Mouse (Mus musculus) midbrain, embryonic 14.5 days (tissue): ENCODE measurements around the gene Bmper. TPM values are rescaled to one million over a fixed set of nuclear protein-coding genes. Genes with fewer than 3 reads are reported as not detected.

Source experiments
- ATAC-seq: fragments of 200-750 bp; cut with Nextera tagmentation; 2 replicates; pipeline ENCODE4 v1.8.0; 2017; ENCODE audit warnings: moderate number of reproducible peaks, moderate library complexity; ENCODE audit not compliant: low FRiP score, low TSS enrichment
- DNase-seq: peaks from one replicate; pipeline ENCODE4 v3.0.0-alpha.2; 2015
- H3K27ac ChIP-seq: fragments of 300-500 bp; sonication (generic); replicated peaks from 2 replicates; pipeline ENCODE4 v1.5.1; 2014; ENCODE audit warnings: mild to moderate bottlenecking, low read depth, low read length, moderate library complexity
- H3K27me3 ChIP-seq: fragments of 300-500 bp; sonication (generic); 2 replicates; pipeline ENCODE4 v1.6.1; 2014; ENCODE audit warnings: low read length, control low read depth, mixed read lengths; ENCODE audit not compliant: control insufficient read depth, insufficient read depth
- H3K36me3 ChIP-seq: fragments of 300-500 bp; sonication (generic); 2 replicates; pipeline ENCODE4 v1.6.1; 2014; ENCODE audit warnings: low read length, control low read depth; ENCODE audit not compliant: control insufficient read depth, insufficient read depth
- H3K4me1 ChIP-seq: fragments of 300-500 bp; sonication (generic); 2 replicates; pipeline ENCODE4 v1.6.1; 2014; ENCODE audit warnings: mild to moderate bottlenecking, antibody characterized with exemption, low read length, control low read depth; ENCODE audit not compliant: control insufficient read depth, insufficient read depth
- H3K4me2 ChIP-seq: fragments of 300-500 bp; sonication (generic); 2 replicates; pipeline ENCODE4 v1.6.1; 2014; ENCODE audit warnings: mild to moderate bottlenecking, low read length, moderate library complexity
- H3K4me3 ChIP-seq: fragments of 300-500 bp; sonication (generic); replicated peaks from 2 replicates; pipeline ENCODE4 v1.5.1; 2014; ENCODE audit warnings: low read depth, low read length
- H3K9ac ChIP-seq: fragments of 300-500 bp; sonication (generic); replicated peaks from 2 replicates; pipeline ENCODE4 v1.6.1; 2014; ENCODE audit warnings: mild to moderate bottlenecking, low read length, moderate library complexity
- H3K9me3 ChIP-seq: fragments of 300-500 bp; sonication (generic); 2 replicates; pipeline ENCODE4 v1.6.1; 2016; ENCODE audit warnings: low read length, control low read depth, mixed read lengths; ENCODE audit not compliant: control insufficient read depth
- WGBS: fragments of 180-500 bp; shearing (Covaris S2); extraction: QIAGEN DNeasy Blood & Tissue Kit; methylation state at CpG from one replicate; pipeline ENCODE4 v1.1.7; 2014; 5-methylcytosine and 5-hydroxymethylcytosine counted together
- polyA plus RNA-seq: library from polyadenylated mRNA; unstranded; fragments of >200 nt; fragmentation: Nextera tagmentation; extraction: Ambion mirVana; gene quantifications from 2 replicates; pipeline ENCODE4 v1.2.1, GENCODE M21; 2014

Gene Bmper
- polyA plus RNA-seq, 1 experiment from 2014 or later: 5.3 TPM

DNA sequence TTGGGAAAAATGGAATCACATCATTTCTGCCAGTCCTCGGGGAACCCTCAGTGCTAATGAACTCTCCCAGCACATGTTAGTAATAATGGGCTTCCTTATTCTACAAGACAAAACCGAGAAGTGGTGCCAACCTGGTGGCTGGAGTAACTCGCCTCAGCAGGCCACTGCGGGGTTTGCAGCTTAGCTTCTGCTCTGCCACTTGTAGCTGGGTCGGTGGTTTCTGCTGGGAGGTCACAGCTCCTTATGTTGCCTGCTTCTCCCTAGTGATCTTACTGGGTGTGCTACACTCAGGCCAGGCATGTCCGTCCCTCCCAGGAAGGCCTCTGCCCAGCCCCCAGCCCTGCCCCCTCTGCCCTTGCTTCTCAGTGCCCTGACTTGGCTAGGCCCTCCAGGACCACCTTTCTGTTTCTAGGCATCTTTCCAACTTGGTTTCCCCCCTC, 155.9 kb downstream of the Bmper start:
- DNase-seq (peak; percentile 83), ATAC-seq (peak; percentile 80)
- Histone ChIP-seq H3K27ac (peak overlapping the region; percentile 72), H3K4me2 (no peak overlapping the region), H3K4me3 (no peak overlapping the region), H3K36me3 (no peaks in the 10 kb centered on the region), H3K4me1 (peaks cover 39% of the 10 kb centered on the region), H3K27me3 (no peaks in the 10 kb centered on the region), H3K9ac (no peak overlapping the region), H3K9me3 (no peaks in the 10 kb centered on the region)
- WGBS: under 1% methylated on average over 6 of the region's 6 CpGs

GRCm38 (mm10) chr9:23380171-23380835, 157.4 kb downstream of the Bmper start:
- WGBS: 26% methylated on average over 5 of the region's 5 CpGs
- no peak overlapping the region for H3K9ac ChIP-seq
- H3K4me3 ChIP-seq: no peak overlapping the region
- H3K36me3 ChIP-seq: no peaks in the 10 kb centered on the region
- ATAC-seq (no peak), DNase-seq (peak; percentile 30)
- no peak overlapping the region for H3K27ac ChIP-seq
- no peak overlapping the region for H3K4me2 ChIP-seq
- H3K4me1 ChIP-seq: peaks cover 39% of the 10 kb centered on the region
- H3K27me3 ChIP-seq: no peaks in the 10 kb centered on the region
- no peaks in the 10 kb centered on the region for H3K9me3 ChIP-seq

DNA sequence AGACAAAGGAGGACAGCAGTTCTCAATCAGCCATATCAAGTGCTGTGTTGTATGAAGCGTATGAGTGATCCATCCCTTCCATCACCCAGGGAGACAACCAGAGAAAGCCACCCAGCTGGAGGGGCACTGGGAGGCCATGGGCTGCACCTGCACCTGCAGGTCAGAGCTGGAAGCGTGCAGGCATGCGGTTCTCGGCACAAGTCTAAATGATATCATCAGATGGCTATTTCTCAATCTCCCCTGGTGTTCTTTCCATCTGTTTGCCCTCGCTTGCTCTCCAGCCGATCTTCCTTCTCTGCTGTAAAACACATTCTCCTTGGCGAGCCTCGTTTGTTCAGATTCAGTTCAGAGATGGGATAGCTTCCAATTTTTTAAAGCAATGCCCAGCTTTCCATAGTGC, 160.4 kb downstream of the Bmper start:
- H3K9ac ChIP-seq: no peak overlapping the region
- no peak overlapping the region for H3K4me3 ChIP-seq
- no peaks in the 10 kb centered on the region for H3K36me3 ChIP-seq
- DNase-seq (no peak), ATAC-seq (no peak)
- peaks cover 31% of the 10 kb centered on the region for H3K4me1 ChIP-seq
- no peak overlapping the region for H3K4me2 ChIP-seq
- H3K27me3 ChIP-seq: no peaks in the 10 kb centered on the region
- WGBS: 86% methylated on average over 8 of the region's 8 CpGs
- H3K9me3 ChIP-seq: no peaks in the 10 kb centered on the region
- no peak overlapping the region for H3K27ac ChIP-seq

DNA sequence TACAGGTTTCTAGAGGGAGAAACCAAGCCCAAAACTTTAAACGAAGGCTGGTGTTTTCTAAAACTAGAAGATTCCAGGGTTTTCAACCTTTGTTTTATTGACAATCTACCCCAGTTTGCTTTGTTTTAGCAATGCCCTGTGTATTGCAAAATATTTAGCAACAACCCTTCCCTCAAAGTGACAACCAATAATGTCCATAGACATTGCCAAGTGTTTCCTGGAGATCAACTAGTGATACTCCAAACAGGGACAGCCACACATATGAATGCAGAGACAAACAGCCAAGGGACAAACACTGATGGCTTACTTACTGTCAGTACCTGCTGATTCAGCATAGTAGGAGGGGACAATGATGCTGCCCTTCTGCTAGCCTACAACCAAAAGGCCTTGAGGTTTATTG, 161.0 kb downstream of the Bmper start:
- WGBS: 95% methylated on average over 1 of the region's 1 CpGs
- ATAC-seq: no peak
- no peak for DNase-seq
- Histone ChIP-seq H3K4me3 (no peak overlapping the region), H3K27ac (no peak overlapping the region), H3K9me3 (no peaks in the 10 kb centered on the region), H3K9ac (no peak overlapping the region), H3K4me2 (no peak overlapping the region), H3K27me3 (no peaks in the 10 kb centered on the region), H3K36me3 (no peaks in the 10 kb centered on the region), H3K4me1 (peaks cover 25% of the 10 kb centered on the region)

DNA sequence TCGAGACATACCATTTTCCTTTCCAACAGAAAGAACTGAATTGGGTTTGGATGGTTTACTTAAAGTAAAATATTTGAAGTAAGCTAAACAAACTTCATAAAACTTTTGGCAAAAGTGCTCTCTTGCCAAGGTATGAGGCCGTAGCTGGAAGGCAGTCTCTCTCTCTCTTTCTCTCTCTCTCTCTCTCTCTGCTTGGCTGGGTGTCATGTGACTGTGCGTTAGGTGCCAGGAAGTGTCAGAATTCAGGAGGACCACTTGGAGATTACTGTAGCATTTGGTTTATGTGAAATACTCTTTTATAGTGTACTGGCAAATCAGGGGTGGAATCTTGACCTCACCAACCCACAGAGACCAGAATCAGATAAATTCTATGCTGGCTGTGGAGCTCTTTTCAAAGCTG, 162.0 kb downstream of the Bmper start:
- Histone ChIP-seq H3K4me3 (no peak overlapping the region), H3K36me3 (no peaks in the 10 kb centered on the region), H3K9ac (no peak overlapping the region), H3K9me3 (no peaks in the 10 kb centered on the region), H3K4me2 (no peak overlapping the region), H3K27ac (no peak overlapping the region), H3K4me1 (peaks cover 15% of the 10 kb centered on the region; the same call in 1 of the 2 replicates), H3K27me3 (no peaks in the 10 kb centered on the region)
- WGBS: 86% methylated on average over 3 of the region's 3 CpGs
- no peak for ATAC-seq
- DNase-seq: no peak

DNA sequence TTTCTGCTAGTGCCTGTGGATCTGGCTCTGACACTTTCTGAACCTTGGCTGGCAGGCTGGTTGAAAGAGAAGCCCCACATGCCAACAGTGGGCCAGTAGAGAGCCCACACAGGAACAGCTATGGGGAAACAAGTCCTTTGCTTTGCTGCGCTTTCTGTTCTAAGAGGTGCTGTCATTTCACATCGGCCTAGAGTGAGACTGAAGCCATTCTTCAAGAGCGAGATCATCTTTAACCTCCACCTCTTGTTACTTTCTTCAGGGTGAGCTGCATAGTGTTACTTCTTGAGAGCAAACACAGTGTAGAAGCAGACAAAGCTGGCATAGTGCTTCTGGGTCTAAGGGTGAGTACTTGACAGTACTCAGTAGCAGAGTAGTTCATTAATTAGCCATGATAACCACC, 163.3 kb downstream of the Bmper start:
- DNase-seq (no peak), ATAC-seq (no peak)
- Histone ChIP-seq H3K4me2 (no peak overlapping the region), H3K4me3 (no peak overlapping the region), H3K27ac (no peak overlapping the region), H3K9ac (no peak overlapping the region), H3K9me3 (no peaks in the 10 kb centered on the region), H3K4me1 (peaks cover 4% of the 10 kb centered on the region; the same call in 1 of the 2 replicates), H3K36me3 (no peaks in the 10 kb centered on the region), H3K27me3 (no peaks in the 10 kb centered on the region)
- WGBS: 61% methylated on average over 3 of the region's 3 CpGs

DNA sequence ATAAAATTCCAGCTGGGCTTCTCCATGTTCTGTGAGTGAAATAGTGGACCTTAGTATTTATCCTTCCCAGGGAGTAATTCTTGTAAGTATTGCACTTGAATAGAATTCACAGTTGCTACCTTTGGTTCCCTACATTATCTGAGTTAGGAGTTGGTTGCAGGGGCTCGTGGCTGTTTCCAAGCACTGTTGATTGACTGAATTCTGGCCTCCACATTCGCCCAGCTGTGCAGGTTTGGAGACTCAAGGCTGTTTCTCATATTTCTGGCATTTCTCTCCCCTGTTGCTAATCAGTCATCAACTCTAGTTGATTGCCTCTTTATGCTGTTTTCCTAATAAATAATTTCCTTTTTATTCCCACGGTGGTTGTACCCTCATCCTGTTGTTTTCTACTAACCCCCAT, 167.2 kb downstream of the Bmper start:
- Histone ChIP-seq H3K9me3 (no peaks in the 10 kb centered on the region), H3K4me1 (peaks cover 4% of the 10 kb centered on the region; the same call in 1 of the 2 replicates), H3K9ac (no peak overlapping the region), H3K4me2 (no peak overlapping the region), H3K27me3 (no peaks in the 10 kb centered on the region), H3K27ac (no peak overlapping the region), H3K4me3 (no peak overlapping the region), H3K36me3 (no peaks in the 10 kb centered on the region)
- no peak for ATAC-seq
- no peak for DNase-seq
- 84% methylated on average over 3 of the region's 3 CpGs for WGBS

GRCm38 (mm10) chr9:23394652-23395317, 171.9 kb downstream of the Bmper start:
- 83% methylated on average over 6 of the region's 6 CpGs for WGBS
- no peak; the same call in 1 of the 2 replicates for ATAC-seq
- peak; percentile 59 for DNase-seq
- no peak overlapping the region for H3K27ac ChIP-seq
- H3K27me3 ChIP-seq: no peaks in the 10 kb centered on the region
- no peak overlapping the region for H3K4me2 ChIP-seq
- no peaks in the 10 kb centered on the region for H3K9me3 ChIP-seq
- H3K9ac ChIP-seq: no peak overlapping the region
- H3K36me3 ChIP-seq: no peaks in the 10 kb centered on the region
- no peak overlapping the region for H3K4me3 ChIP-seq
- H3K4me1 ChIP-seq: no peaks in the 10 kb centered on the region

- Histone ChIP-seq H3K9ac (no peak overlapping the region), H3K4me3 (no peak overlapping the region), H3K4me2 (no peak overlapping the region), H3K4me1 (no peaks in the 10 kb centered on the region), H3K27ac (no peak overlapping the region), H3K36me3 (no peaks in the 10 kb centered on the region), H3K9me3 (no peaks in the 10 kb centered on the region), H3K27me3 (no peaks in the 10 kb centered on the region)
- ATAC-seq (no peak), DNase-seq (no peak)
- 92% methylated on average over 7 of the region's 7 CpGs for WGBS
Measured at GRCm38 (mm10) chr9:23396186-23396585, 173.3 kb downstream of the Bmper start.
